Mouse (Mus musculus) forebrain, embryonic 12.5 days (tissue): ENCODE results near the gene Fads1. TPM values are rescaled to one million over a fixed set of nuclear protein-coding genes. Genes with fewer than 3 reads are reported as not detected.

ENCODE experiments used
- ATAC-seq: fragments of 200-750 bp; cut with Nextera tagmentation; 2 replicates; pipeline ENCODE4 v1.8.0; 2017; ENCODE audit warnings: moderate TSS enrichment; ENCODE audit not compliant: low FRiP score
- H3K27ac ChIP-seq: fragments of 300-500 bp; sonication (generic); 2 replicates; pipeline ENCODE4 v1.5.1; 2016; ENCODE audit warnings: mild to moderate bottlenecking
- H3K27me3 ChIP-seq: fragments of 300-500 bp; sonication (generic); 2 replicates; pipeline ENCODE4 v1.6.1; 2016; ENCODE audit warnings: mild to moderate bottlenecking
- H3K36me3 ChIP-seq: fragments of 300-500 bp; sonication (generic); replicated peaks from 2 replicates; pipeline ENCODE4 v1.6.1; 2016; ENCODE audit warnings: mild to moderate bottlenecking
- H3K4me1 ChIP-seq: fragments of 300-500 bp; sonication (generic); 2 replicates; pipeline ENCODE4 v1.6.1; 2016
- H3K4me2 ChIP-seq: fragments of 300-500 bp; sonication (generic); 2 replicates; pipeline ENCODE4 v1.6.1; 2016; ENCODE audit warnings: mild to moderate bottlenecking, moderate library complexity
- H3K4me3 ChIP-seq: fragments of 300-500 bp; sonication (generic); replicated peaks from 2 replicates; pipeline ENCODE4 v1.5.1; 2016; ENCODE audit warnings: mild to moderate bottlenecking
- H3K9ac ChIP-seq: fragments of 300-500 bp; sonication (generic); 2 replicates; pipeline ENCODE4 v1.6.1; 2016; ENCODE audit warnings: mild to moderate bottlenecking
- H3K9me3 ChIP-seq: fragments of 300-500 bp; sonication (generic); 2 replicates; pipeline ENCODE4 v1.6.1; 2016
- WGBS: fragments of 180-500 bp; shearing (Covaris S2); methylation state at CpG from one replicate; pipeline ENCODE4 v1.1.7; 2016; 5-methylcytosine and 5-hydroxymethylcytosine counted together
- polyA plus RNA-seq: library from polyadenylated mRNA; unstranded; fragments of >200 nt; fragmentation: Nextera tagmentation; extraction: Ambion mirVana; gene quantifications from 2 replicates; pipeline ENCODE4 v1.2.1, GENCODE M21; 2016

Gene Fads1
- polyA plus RNA-seq, 1 experiment from 2014 or later: 187 TPM

DNA sequence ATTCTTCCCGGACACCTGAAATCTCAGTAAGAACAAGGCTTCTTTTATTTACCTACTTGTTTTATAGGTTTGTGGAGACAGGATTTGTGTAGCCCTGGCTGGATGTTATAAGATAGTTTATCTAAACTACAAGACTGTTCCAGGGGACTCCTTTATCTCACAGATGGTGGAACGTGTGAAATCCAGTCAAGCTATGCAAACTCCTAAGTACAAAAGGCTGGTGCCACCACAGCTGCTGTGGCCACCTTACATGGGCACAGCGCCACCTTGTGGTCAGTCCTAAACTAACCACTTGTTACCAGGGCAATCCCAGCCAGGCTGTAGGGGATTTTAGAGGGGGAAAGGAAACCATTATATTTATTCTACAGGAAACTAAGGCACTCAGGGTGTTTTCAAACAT lies 16.0 kb downstream of the Fads1 start:
- Histone ChIP-seq H3K4me1 (peaks cover 10% of the 10 kb centered on the region), H3K27ac (no peak overlapping the region), H3K4me3 (no peak overlapping the region), H3K27me3 (no peaks in the 10 kb centered on the region), H3K36me3 (peaks cover 60% of the 10 kb centered on the region), H3K4me2 (no peak overlapping the region), H3K9me3 (no peaks in the 10 kb centered on the region), H3K9ac (no peak overlapping the region)
- 30% methylated on average over 3 of the region's 3 CpGs for WGBS
- ATAC-seq: peak; percentile 54; the same call in 1 of the 2 replicates

DNA sequence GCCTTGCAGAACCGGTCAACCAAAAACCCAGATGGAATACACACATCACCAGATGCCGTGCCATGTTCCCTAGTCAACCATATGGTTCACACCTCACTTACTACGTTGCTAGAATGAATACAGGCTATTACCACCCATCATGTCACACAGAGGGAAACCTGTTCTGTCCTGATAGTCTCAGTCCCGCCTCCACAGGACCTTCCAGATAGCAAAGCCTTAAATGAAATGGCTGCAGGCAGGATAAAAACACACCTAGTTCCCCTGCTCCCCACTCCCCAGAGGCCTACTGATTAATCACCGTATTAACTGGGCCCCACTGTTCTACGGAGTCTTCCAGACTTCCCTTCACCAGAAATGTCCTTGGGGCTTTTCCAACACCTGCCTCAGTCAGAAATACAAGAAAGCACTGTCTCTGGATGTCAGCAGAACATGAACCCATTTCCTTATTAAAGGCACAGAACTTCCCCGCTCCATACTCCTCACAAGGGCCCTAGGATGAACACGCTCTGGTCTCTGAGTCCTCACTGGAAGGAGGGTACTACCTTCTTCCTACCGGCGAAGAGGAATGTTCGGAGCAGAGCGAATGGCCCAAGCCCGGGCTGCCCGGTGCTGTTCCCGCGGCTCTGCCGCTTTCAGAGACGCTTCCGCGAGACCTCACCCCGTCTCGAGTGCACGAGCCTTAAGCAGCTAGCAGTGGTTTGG lies 20.6 kb downstream of the Fads1 start:
- WGBS: 4% methylated on average over 23 of the region's 23 CpGs
- no peak; the same call in 1 of the 2 replicates for ATAC-seq
- H3K4me2 ChIP-seq: peak overlapping the region; percentile 91
- peak overlapping the region; percentile 88 for H3K9ac ChIP-seq
- peak overlapping the region; percentile 85 for H3K27ac ChIP-seq
- H3K36me3 ChIP-seq: peaks cover 48% of the 10 kb centered on the region
- H3K27me3 ChIP-seq: no peaks in the 10 kb centered on the region
- peaks cover 17% of the 10 kb centered on the region for H3K4me1 ChIP-seq
- H3K4me3 ChIP-seq: peak overlapping the region; percentile 90
- no peaks in the 10 kb centered on the region for H3K9me3 ChIP-seq

DNA sequence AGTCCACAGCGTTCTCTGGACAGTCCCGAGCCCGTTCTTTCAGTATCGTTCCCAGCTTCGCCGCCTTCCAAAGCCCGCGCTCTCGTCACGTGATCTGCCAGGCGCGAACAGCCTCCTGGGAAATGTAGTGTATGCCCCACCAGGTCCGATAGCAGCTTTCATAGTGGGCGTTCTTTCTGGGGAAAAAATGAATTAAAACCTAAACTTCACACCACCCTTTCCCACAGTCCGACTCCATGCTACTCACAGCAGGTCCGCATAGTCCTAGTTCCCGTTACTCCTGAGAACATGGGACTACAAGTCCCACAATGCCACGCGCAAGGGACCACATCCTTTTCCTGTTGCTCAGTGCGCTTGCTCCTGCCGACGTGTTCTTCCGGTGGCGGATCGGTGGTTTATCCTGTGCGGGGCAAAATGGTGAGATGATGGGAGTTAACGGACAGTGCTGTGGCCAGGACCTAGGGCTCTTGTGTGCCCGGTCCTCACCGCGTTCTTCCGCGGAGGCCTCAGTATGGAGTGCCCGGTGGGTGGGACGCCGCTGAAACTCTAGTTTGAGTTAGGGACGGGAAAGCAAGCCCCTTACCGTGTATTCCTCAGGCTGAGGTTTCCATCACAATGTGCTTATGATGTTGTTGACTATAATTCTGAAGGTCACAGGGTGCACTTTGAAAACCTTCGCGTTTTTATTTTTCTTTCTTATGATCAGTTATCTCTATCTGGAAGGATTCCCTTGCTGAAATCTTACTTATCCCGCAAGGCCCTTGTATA lies 21.3 kb downstream of the Fads1 start, which contains the start of the genes Tmem258 and Fen1:
Gene Tmem258, plus strand, starts transcription at position 167 of the 768 bp plus-strand sequence.
Gene Fen1, minus strand, starts transcription at position 322 of the 768 bp plus-strand sequence.
- Histone ChIP-seq H3K9ac (peak within 1 kb of the TSS; percentile 88), H3K4me1 (peaks cover 17% of the 10 kb centered on the region), H3K27me3 (no peaks in the 10 kb centered on the region), H3K4me2 (peak within 1 kb of the TSS; percentile 91), H3K9me3 (no peaks in the 10 kb centered on the region), H3K4me3 (peak within 1 kb of the TSS; percentile 90), H3K36me3 (peaks cover 55% of the 10 kb centered on the region), H3K27ac (peak within 1 kb of the TSS; percentile 85)
- under 1% methylated on average over 40 of the region's 40 CpGs for WGBS
- peak; percentile 94 for ATAC-seq

GRCm38 (mm10) chr19:10204616-10205001 lies 21.9 kb downstream of the Fads1 start:
- Histone ChIP-seq H3K4me2 (peak overlapping the region; percentile 91), H3K4me3 (peak overlapping the region; percentile 90), H3K27me3 (no peaks in the 10 kb centered on the region), H3K9me3 (no peaks in the 10 kb centered on the region), H3K36me3 (peaks cover 55% of the 10 kb centered on the region), H3K27ac (peak overlapping the region; percentile 85; the same call in 1 of the 2 replicates), H3K4me1 (peaks cover 17% of the 10 kb centered on the region), H3K9ac (peak overlapping the region; percentile 88)
- WGBS: 2% methylated on average over 5 of the region's 5 CpGs
- ATAC-seq: peak; percentile 18; the same call in 1 of the 2 replicates

DNA sequence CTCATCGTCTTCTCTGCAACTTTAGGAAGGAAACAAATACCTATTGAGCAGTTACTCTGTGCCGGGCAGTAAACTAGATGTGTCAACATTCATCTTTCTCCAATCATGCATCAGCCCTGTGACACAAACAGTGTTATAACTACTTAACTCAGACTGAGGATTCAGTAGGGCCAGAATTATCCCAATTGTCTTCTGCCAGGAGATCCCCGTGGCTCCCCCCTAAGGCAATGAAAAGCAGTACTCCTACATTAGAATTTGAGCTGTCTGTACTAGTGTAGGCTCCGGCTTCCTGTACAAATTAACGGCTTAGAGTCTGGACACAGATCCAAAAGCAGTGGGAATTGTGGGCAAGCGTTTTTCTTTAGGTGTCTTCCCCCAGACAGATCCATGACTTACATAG lies 22.4 kb downstream of the Fads1 start:
- Histone ChIP-seq H3K9me3 (no peaks in the 10 kb centered on the region), H3K4me3 (peak overlapping the region; percentile 90), H3K27me3 (no peaks in the 10 kb centered on the region), H3K4me2 (peak overlapping the region; percentile 91), H3K36me3 (peaks cover 55% of the 10 kb centered on the region), H3K9ac (peak overlapping the region; percentile 88), H3K4me1 (peaks cover 17% of the 10 kb centered on the region), H3K27ac (no peak overlapping the region)
- 79% methylated on average over 6 of the region's 6 CpGs for WGBS
- no peak for ATAC-seq

GRCm38 (mm10) chr19:10208851-10209250 lies 26.2 kb downstream of the Fads1 start:
- Histone ChIP-seq H3K4me3 (no peak overlapping the region), H3K27me3 (no peaks in the 10 kb centered on the region), H3K9ac (0 out of 2 replicates have a peak overlapping the region, but pooled peaks have one; percentile 25), H3K36me3 (peaks cover 62% of the 10 kb centered on the region), H3K4me1 (peaks cover 7% of the 10 kb centered on the region), H3K4me2 (no peak overlapping the region), H3K9me3 (no peaks in the 10 kb centered on the region), H3K27ac (no peak overlapping the region)
- ATAC-seq: no peak
- WGBS: 91% methylated on average over 3 of the region's 3 CpGs

- H3K27me3 ChIP-seq: no peaks in the 10 kb centered on the region
- no peak overlapping the region for H3K4me3 ChIP-seq
- ATAC-seq: no peak
- H3K4me2 ChIP-seq: no peak overlapping the region
- 89% methylated on average over 4 of the region's 4 CpGs for WGBS
- H3K9ac ChIP-seq: no peak overlapping the region
- H3K36me3 ChIP-seq: peaks cover 61% of the 10 kb centered on the region
- no peaks in the 10 kb centered on the region for H3K9me3 ChIP-seq
- H3K27ac ChIP-seq: no peak overlapping the region
- no peaks in the 10 kb centered on the region for H3K4me1 ChIP-seq
These were observed 28.2 kb downstream of the Fads1 start for GRCm38 (mm10) chr19:10210885-10211284.

DNA sequence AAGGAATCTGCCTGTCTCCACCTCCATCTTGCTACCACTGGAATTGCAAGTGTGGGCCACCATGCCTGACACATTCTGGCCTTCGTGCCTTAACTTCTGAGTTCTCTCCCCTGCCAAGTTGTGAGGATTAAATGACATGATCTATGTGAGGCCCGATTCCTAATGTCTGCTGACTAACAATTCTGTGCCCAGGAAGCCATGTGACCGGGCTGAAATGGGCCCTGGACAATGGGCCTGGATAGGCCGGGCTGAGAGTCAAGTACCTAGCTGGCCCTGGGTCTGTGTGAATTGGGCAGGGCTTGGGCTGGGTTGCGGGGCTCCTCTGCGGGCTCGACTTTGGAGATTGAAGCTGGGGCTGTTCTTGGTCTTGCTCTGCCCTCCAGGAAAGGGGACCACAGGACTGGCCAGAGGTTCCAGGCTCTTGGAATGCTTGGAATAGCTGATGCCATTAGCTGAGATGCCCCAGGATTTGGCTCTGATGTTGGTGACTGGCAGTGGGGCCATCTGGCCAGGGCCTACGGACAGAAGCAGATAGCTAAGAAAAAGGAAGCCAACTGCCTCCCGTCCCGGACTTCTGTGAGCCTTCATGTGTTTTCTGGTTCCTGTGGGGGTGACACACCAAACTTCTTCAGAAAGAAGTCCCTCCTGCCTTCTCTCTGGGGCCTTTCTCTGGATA lies 31.2 kb downstream of the Fads1 start:
- Histone ChIP-seq H3K36me3 (peaks cover 33% of the 10 kb centered on the region), H3K4me2 (no peak overlapping the region), H3K27ac (no peak overlapping the region), H3K9me3 (no peaks in the 10 kb centered on the region), H3K9ac (no peak overlapping the region), H3K4me1 (no peaks in the 10 kb centered on the region), H3K4me3 (no peak overlapping the region), H3K27me3 (no peaks in the 10 kb centered on the region)
- ATAC-seq: no peak
- WGBS: 86% methylated on average over 10 of the region's 10 CpGs

- Histone ChIP-seq H3K4me1 (0 out of 2 replicates have a peak, but pooled peaks cover 3% of the 10 kb centered on the region), H3K27ac (no peak overlapping the region), H3K4me2 (no peak overlapping the region), H3K36me3 (peaks cover 12% of the 10 kb centered on the region; the same call in 1 of the 2 replicates), H3K27me3 (no peaks in the 10 kb centered on the region), H3K9me3 (no peaks in the 10 kb centered on the region), H3K4me3 (no peak overlapping the region), H3K9ac (no peak overlapping the region)
- ATAC-seq: no peak
- 90% methylated on average over 8 of the region's 8 CpGs for WGBS
These were observed 33.4 kb downstream of the Fads1 start for GRCm38 (mm10) chr19:10216101-10216500.

DNA sequence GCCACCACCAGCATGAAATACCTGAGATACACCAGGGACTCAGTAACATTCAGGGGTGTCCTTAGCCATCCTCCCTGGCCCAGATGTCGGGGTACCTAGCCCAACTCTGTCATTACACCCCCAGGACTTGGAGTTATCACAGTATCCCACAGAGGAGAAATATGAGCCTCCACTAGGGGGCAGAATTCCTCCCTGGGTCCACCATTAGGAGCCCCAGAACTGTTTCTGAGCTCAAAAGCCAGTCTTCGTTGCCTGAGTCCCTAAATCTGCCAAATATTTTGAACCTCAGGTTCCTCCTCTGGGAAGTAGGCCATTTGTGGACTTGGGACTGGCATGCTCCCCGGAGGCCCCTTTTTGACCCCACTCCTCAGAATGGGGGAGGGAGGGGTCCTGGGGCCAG lies 36.4 kb downstream of the Fads1 start:
- WGBS: 62% methylated on average over 3 of the region's 3 CpGs
- Histone ChIP-seq H3K36me3 (no peaks in the 10 kb centered on the region), H3K4me2 (no peak overlapping the region), H3K27ac (no peak overlapping the region), H3K4me1 (0 out of 2 replicates have a peak, but pooled peaks cover 3% of the 10 kb centered on the region), H3K4me3 (no peak overlapping the region), H3K27me3 (no peaks in the 10 kb centered on the region), H3K9me3 (no peaks in the 10 kb centered on the region), H3K9ac (no peak overlapping the region)
- ATAC-seq: no peak; the same call in 1 of the 2 replicates

DNA sequence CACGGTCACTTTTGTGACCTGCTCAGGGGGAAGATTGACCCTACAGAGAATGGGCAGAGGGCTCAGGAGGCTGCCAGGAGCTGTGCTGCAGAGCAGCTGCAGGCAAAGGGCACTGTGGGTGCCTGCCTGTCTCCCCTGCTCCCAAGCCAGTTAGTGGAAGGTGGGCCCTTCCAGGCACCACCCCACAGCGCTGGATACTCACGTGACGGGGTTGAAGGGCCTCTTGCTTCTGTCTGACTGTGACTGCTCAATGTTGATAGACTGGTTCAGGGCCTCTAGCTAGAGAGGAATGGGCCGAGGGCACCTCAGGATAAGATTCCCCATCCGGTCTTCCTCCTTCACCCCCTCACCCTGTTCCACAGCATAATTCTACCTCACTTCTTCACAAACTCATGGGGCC lies 36.9 kb downstream of the Fads1 start:
- H3K4me3 ChIP-seq: no peak overlapping the region
- H3K9me3 ChIP-seq: no peaks in the 10 kb centered on the region
- H3K27ac ChIP-seq: no peak overlapping the region
- WGBS: 76% methylated on average over 6 of the region's 6 CpGs
- no peak for ATAC-seq
- no peak overlapping the region for H3K9ac ChIP-seq
- no peak overlapping the region for H3K4me2 ChIP-seq
- 0 out of 2 replicates have a peak, but pooled peaks cover 3% of the 10 kb centered on the region for H3K4me1 ChIP-seq
- H3K36me3 ChIP-seq: no peaks in the 10 kb centered on the region
- no peaks in the 10 kb centered on the region for H3K27me3 ChIP-seq

- H3K27ac ChIP-seq: no peak overlapping the region
- peaks cover 12% of the 10 kb centered on the region for H3K4me1 ChIP-seq
- no peaks in the 10 kb centered on the region for H3K9me3 ChIP-seq
- no peak for ATAC-seq
- no peaks in the 10 kb centered on the region for H3K27me3 ChIP-seq
- H3K36me3 ChIP-seq: no peaks in the 10 kb centered on the region
- no peak overlapping the region for H3K9ac ChIP-seq
- H3K4me2 ChIP-seq: no peak overlapping the region
- H3K4me3 ChIP-seq: no peak overlapping the region
- 70% methylated on average over 4 of the region's 4 CpGs for WGBS
These were observed 38.9 kb downstream of the Fads1 start for GRCm38 (mm10) chr19:10221585-10221984.
